Mouse (Mus musculus): Measurements from ENCODE around the gene Tyk2. TPM values are rescaled to one million over a fixed set of nuclear protein-coding genes. Genes with fewer than 3 reads are reported as not detected.

Gene Tyk2
- polyA plus RNA-seq, 1 experiment: 11.4 TPM

DNA sequence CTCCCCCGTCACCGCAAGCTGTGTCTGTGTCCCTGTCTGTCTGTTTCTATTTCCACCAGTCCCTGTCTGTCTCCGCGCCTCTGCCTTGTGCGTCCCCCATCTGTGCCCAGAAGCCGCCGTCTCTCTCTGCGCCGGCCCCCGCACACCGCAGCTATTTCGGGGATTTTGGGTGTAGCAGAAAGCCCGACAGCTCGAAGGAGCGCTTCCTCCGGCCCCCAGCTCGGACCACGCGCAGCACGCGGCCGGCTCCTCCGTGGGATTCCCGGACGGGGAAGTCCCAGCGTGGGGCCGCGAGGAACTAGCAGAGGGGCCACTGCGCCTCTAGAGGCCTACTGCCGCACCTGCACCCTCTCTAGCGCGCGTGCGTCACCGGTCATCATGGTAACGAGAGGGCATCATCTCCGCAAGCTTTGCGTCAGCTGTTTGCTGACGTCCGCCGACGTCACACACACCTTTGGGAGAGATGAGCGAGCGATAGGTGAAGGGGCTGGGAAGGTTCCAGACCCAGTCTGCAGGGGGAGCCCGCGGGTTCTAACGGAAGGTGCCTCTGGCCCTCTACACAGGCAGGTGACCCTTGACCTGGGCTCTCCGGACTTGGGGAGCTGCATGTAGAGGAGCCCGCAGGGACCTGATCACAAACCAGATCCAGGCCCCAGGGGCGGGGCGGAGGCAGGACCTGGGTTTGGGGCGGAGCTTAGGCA is 30.3 kb upstream of the Tyk2 start:
- peak overlapping the region; percentile 50; the same call in 1 of the 2 replicates for H3K27ac ChIP-seq (ENCODE audit: control insufficient read depth, insufficient read depth, low read depth, low read length)
- no peaks in the 10 kb centered on the region for H3K27me3 ChIP-seq (ENCODE audit: control insufficient read depth, insufficient read depth, low read length)

DNA sequence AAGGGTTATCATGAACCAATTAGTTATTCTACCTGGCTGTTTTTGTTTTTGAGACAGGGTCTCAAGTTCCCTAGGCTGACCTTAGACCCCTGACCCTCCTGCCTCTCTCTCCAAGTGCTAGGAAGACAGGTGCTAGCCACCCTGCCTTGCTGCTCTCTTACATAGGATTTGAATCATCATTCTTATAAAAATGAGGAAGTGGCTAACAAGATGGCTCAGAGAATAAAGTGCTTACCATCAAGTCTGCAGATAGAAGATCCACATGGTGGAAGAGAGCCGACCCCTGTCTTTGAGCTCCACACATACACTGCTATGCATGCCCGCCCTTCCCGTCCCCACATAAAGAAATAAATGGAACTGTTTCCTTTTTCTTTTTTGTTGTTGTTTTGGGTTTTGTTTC is 23.7 kb upstream of the Tyk2 start:
- no peak for TF ChIP-seq CTCF (IDR thresholded peaks at IDR 0.05; ENCODE audit: control insufficient read depth, insufficient read depth, insufficient replicate concordance, low read depth, low read length)
- no peak for TF ChIP-seq POLR2A (IDR thresholded peaks at IDR 0.05; ENCODE audit: control insufficient read depth, low read depth, low read length)
- Histone ChIP-seq H3K4me3 (ENCODE audit: control insufficient read depth, low read depth, low read length) (no peak overlapping the region), H3K36me3 (ENCODE audit: control insufficient read depth, insufficient read depth, low read length) (no peaks in the 10 kb centered on the region), H3K4me1 (ENCODE audit: control insufficient read depth, insufficient read depth, low read length) (peaks cover 23% of the 10 kb centered on the region), H3K27me3 (ENCODE audit: control insufficient read depth, insufficient read depth, low read length) (no peaks in the 10 kb centered on the region), H3K27ac (ENCODE audit: control insufficient read depth, insufficient read depth, low read depth, low read length) (no peak overlapping the region)

More for the DNA sequence above, 30.3 kb upstream of the Tyk2 start:
- Histone ChIP-seq H3K4me3 (ENCODE audit: control insufficient read depth, low read depth, low read length) (peak overlapping the region; percentile 88), H3K36me3 (ENCODE audit: control insufficient read depth, insufficient read depth, low read length) (no peaks in the 10 kb centered on the region), H3K4me1 (ENCODE audit: control insufficient read depth, insufficient read depth, low read length) (peaks cover 27% of the 10 kb centered on the region)
- TF ChIP-seq CTCF (IDR thresholded peaks at IDR 0.05; ENCODE audit: control insufficient read depth, insufficient read depth, insufficient replicate concordance, low read depth, low read length) (peak; percentile 95), POLR2A (IDR thresholded peaks at IDR 0.05; ENCODE audit: control insufficient read depth, low read depth, low read length) (peak; percentile 62; the same call in 1 of the 2 replicates)

- no peak overlapping the region for H3K27ac ChIP-seq (ENCODE audit: control insufficient read depth, insufficient read depth, low read depth, low read length)
These were observed 22.8 kb upstream of the Tyk2 start for GRCm38 (mm10) chr9:21153833-21154232.

GRCm38 (mm10) chr9:21153331-21153730 is 22.3 kb upstream of the Tyk2 start:
- no peaks in the 10 kb centered on the region for H3K27me3 ChIP-seq (ENCODE audit: control insufficient read depth, insufficient read depth, low read length)
- H3K4me1 ChIP-seq (ENCODE audit: control insufficient read depth, insufficient read depth, low read length): peaks cover 28% of the 10 kb centered on the region
- no peak for TF ChIP-seq CTCF (IDR thresholded peaks at IDR 0.05; ENCODE audit: control insufficient read depth, insufficient read depth, insufficient replicate concordance, low read depth, low read length)
- TF ChIP-seq POLR2A (IDR thresholded peaks at IDR 0.05; ENCODE audit: control insufficient read depth, low read depth, low read length): no peak
- no peaks in the 10 kb centered on the region for H3K36me3 ChIP-seq (ENCODE audit: control insufficient read depth, insufficient read depth, low read length)
- H3K27ac ChIP-seq (ENCODE audit: control insufficient read depth, insufficient read depth, low read depth, low read length): no peak overlapping the region
- H3K4me3 ChIP-seq (ENCODE audit: control insufficient read depth, low read depth, low read length): peak overlapping the region; percentile 53

More at GRCm38 (mm10) chr9:21153833-21154232, 22.8 kb upstream of the Tyk2 start:
- Histone ChIP-seq H3K36me3 (ENCODE audit: control insufficient read depth, insufficient read depth, low read length) (no peaks in the 10 kb centered on the region), H3K4me3 (ENCODE audit: control insufficient read depth, low read depth, low read length) (peak overlapping the region; percentile 53), H3K27me3 (ENCODE audit: control insufficient read depth, insufficient read depth, low read length) (no peaks in the 10 kb centered on the region), H3K4me1 (ENCODE audit: control insufficient read depth, insufficient read depth, low read length) (peaks cover 28% of the 10 kb centered on the region)
- TF ChIP-seq CTCF (IDR thresholded peaks at IDR 0.05; ENCODE audit: control insufficient read depth, insufficient read depth, insufficient replicate concordance, low read depth, low read length) (no peak), POLR2A (IDR thresholded peaks at IDR 0.05; ENCODE audit: control insufficient read depth, low read depth, low read length) (no peak)

- Histone ChIP-seq H3K4me3 (ENCODE audit: control insufficient read depth, low read depth, low read length) (peak overlapping the region; percentile 53), H3K4me1 (ENCODE audit: control insufficient read depth, insufficient read depth, low read length) (peaks cover 28% of the 10 kb centered on the region), H3K27me3 (ENCODE audit: control insufficient read depth, insufficient read depth, low read length) (no peaks in the 10 kb centered on the region), H3K36me3 (ENCODE audit: control insufficient read depth, insufficient read depth, low read length) (no peaks in the 10 kb centered on the region), H3K27ac (ENCODE audit: control insufficient read depth, insufficient read depth, low read depth, low read length) (no peak overlapping the region)
- TF ChIP-seq POLR2A (IDR thresholded peaks at IDR 0.05; ENCODE audit: control insufficient read depth, low read depth, low read length): no peak
- TF ChIP-seq CTCF (IDR thresholded peaks at IDR 0.05; ENCODE audit: control insufficient read depth, insufficient read depth, insufficient replicate concordance, low read depth, low read length): peak; percentile 31; the same call in 1 of the 2 replicates
These were observed 21.7 kb upstream of the Tyk2 start for GRCm38 (mm10) chr9:21152715-21153114.

DNA sequence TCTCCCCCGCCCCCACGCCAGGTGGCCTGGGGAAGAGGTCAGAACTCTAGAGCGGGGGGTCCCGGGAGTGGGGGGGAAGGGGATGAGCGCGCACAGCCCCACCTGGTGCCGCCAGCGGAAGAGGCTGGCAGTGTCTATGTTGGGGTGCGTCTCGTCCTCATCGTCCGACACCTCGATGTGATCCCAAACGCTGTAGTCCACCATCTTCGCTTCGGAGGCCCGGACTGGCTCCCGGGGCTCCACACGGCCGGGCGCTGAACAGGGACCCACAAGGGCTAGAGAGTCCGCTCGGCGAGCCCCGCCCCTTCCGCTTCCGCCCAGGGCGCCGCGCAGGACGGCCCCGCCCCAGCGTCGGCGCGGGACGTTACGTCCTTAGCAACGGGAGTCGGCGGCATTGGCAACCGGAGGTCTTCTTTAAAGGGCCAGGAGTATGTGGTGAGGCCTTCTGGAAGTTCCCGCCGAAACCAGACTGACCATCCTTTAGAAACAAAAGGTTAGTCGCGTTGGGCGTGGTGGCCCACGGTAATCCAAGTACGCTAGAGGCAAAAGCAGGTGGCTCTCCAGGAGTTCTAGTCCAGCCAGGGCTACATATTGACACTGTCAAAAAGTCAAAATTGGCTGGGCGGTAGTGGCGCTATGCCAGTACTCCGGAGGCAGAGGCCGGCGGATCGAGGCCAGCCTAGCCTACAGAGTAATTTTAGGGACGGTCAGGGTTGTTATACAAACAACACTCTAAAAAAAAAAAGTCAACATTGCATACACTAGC is 18.8 kb upstream of the Tyk2 start, which contains the start of gene Cdc37:
Gene Cdc37 (minus strand): TSS at position 329 of the 766 bp plus-strand sequence.
- H3K27ac ChIP-seq (ENCODE audit: control insufficient read depth, insufficient read depth, low read depth, low read length): peak within 1 kb of the TSS; percentile 87
- TF ChIP-seq POLR2A (IDR thresholded peaks at IDR 0.05; ENCODE audit: control insufficient read depth, low read depth, low read length) (peak; percentile 70), CTCF (IDR thresholded peaks at IDR 0.05; ENCODE audit: control insufficient read depth, insufficient read depth, insufficient replicate concordance, low read depth, low read length) (no peak)
- H3K36me3 ChIP-seq (ENCODE audit: control insufficient read depth, insufficient read depth, low read length): no peaks in the 10 kb centered on the region
- H3K27me3 ChIP-seq (ENCODE audit: control insufficient read depth, insufficient read depth, low read length): no peaks in the 10 kb centered on the region
- peaks cover 28% of the 10 kb centered on the region for H3K4me1 ChIP-seq (ENCODE audit: control insufficient read depth, insufficient read depth, low read length)
- peak within 1 kb of the TSS; percentile 93 for H3K4me3 ChIP-seq (ENCODE audit: control insufficient read depth, low read depth, low read length)

DNA sequence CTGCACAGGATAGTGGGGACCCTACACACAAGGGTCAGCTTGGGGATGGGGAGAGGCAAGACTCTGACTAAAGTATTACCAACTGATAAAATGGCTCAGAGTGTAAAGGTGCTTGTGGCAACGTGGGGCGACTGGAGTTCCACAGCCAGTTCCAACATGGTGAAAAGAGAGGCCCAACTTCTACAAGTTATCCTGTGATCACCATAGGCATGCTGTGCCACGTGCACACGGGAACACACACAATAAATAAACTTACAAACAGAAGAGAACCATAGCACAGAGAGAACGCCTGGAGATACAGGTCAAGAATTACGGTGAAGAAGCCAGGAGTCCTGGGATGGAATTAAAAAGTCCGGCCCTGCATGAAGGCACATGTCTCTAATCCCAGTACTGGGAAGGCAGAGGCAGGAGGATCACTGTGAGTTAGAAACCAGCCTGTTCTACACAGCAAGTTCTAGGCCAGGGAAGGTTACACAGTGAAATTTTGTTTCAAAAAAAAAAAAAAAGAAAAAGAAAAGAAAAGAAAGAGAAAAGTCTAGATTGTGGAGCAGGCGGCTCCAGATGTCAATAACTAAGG is 18.1 kb upstream of the Tyk2 start:
- TF ChIP-seq POLR2A (IDR thresholded peaks at IDR 0.05; ENCODE audit: control insufficient read depth, low read depth, low read length): no peak
- no peak for TF ChIP-seq CTCF (IDR thresholded peaks at IDR 0.05; ENCODE audit: control insufficient read depth, insufficient read depth, insufficient replicate concordance, low read depth, low read length)

More for the DNA sequence above, 18.1 kb upstream of the Tyk2 start:
- peaks cover 28% of the 10 kb centered on the region for H3K4me1 ChIP-seq (ENCODE audit: control insufficient read depth, insufficient read depth, low read length)
- no peaks in the 10 kb centered on the region for H3K36me3 ChIP-seq (ENCODE audit: control insufficient read depth, insufficient read depth, low read length)
- peak overlapping the region; percentile 93 for H3K4me3 ChIP-seq (ENCODE audit: control insufficient read depth, low read depth, low read length)
- H3K27me3 ChIP-seq (ENCODE audit: control insufficient read depth, insufficient read depth, low read length): no peaks in the 10 kb centered on the region
- H3K27ac ChIP-seq (ENCODE audit: control insufficient read depth, insufficient read depth, low read depth, low read length): no peak overlapping the region

Measured in testis, adult 2 months (tissue).